Mouse (Mus musculus): Measurements from ENCODE around the gene Fam151b. TPM values are rescaled to one million over a fixed set of nuclear protein-coding genes. Genes with fewer than 3 reads are reported as not detected.

Gene Fam151b
- polyA plus RNA-seq, 1 experiment = 0.96 TPM

- no peak for TF ChIP-seq POLR2A (IDR thresholded peaks at IDR 0.05; ENCODE audit: low read depth, low read length)
- TF ChIP-seq CTCF (IDR thresholded peaks at IDR 0.05; ENCODE audit: extremely low read depth, insufficient read depth, insufficient read length, insufficient replicate concordance) = no peak
- Histone ChIP-seq H3K4me3 (ENCODE audit: extremely low read depth, insufficient read depth, insufficient read length) (no peak overlapping the region), H3K36me3 (ENCODE audit: control insufficient read depth, insufficient read depth, low read length) (peaks cover 18% of the 10 kb centered on the region), H3K27ac (ENCODE audit: insufficient read depth, low read length) (no peak overlapping the region), H3K4me1 (ENCODE audit: control insufficient read depth, insufficient read depth, insufficient read length) (no peaks in the 10 kb centered on the region), H3K27me3 (ENCODE audit: control insufficient read depth, insufficient read depth, low read length) (no peaks in the 10 kb centered on the region)
- DNase-seq (ENCODE audit: low read depth in 1 of 2, low spot score in 2 of 2) = no peak
- 93% methylated on average over 12 of the region's 12 CpGs for WGBS
Observed at GRCm38 (mm10) chr13:92504871-92505270, 21.1 kb upstream of the Fam151b start.

GRCm38 (mm10) chr13:92491923-92492322, 8.1 kb upstream of the Fam151b start:
- DNase-seq (ENCODE audit: low read depth in 1 of 2, low spot score in 2 of 2) = no peak
- TF ChIP-seq CTCF (IDR thresholded peaks at IDR 0.05; ENCODE audit: extremely low read depth, insufficient read depth, insufficient read length, insufficient replicate concordance) (no peak), POLR2A (IDR thresholded peaks at IDR 0.05; ENCODE audit: low read depth, low read length) (no peak)
- H3K36me3 ChIP-seq (ENCODE audit: control insufficient read depth, insufficient read depth, low read length) = peaks cover 10% of the 10 kb centered on the region
- no peak overlapping the region for H3K27ac ChIP-seq (ENCODE audit: insufficient read depth, low read length)
- no peak overlapping the region for H3K4me3 ChIP-seq (ENCODE audit: extremely low read depth, insufficient read depth, insufficient read length)
- 97% methylated on average over 1 of the region's 1 CpGs for WGBS
- no peaks in the 10 kb centered on the region for H3K27me3 ChIP-seq (ENCODE audit: control insufficient read depth, insufficient read depth, low read length)
- no peaks in the 10 kb centered on the region for H3K4me1 ChIP-seq (ENCODE audit: control insufficient read depth, insufficient read depth, insufficient read length)

- Histone ChIP-seq H3K27ac (ENCODE audit: insufficient read depth, low read length) (no peak overlapping the region), H3K27me3 (ENCODE audit: control insufficient read depth, insufficient read depth, low read length) (no peaks in the 10 kb centered on the region), H3K36me3 (ENCODE audit: control insufficient read depth, insufficient read depth, low read length) (peaks cover 10% of the 10 kb centered on the region), H3K4me3 (ENCODE audit: extremely low read depth, insufficient read depth, insufficient read length) (no peak overlapping the region), H3K4me1 (ENCODE audit: control insufficient read depth, insufficient read depth, insufficient read length) (no peaks in the 10 kb centered on the region)
- WGBS = 90% methylated on average over 4 of the region's 4 CpGs
- DNase-seq (ENCODE audit: low read depth in 1 of 2, low spot score in 2 of 2) = no peak
- TF ChIP-seq POLR2A (IDR thresholded peaks at IDR 0.05; ENCODE audit: low read depth, low read length) (no peak), CTCF (IDR thresholded peaks at IDR 0.05; ENCODE audit: extremely low read depth, insufficient read depth, insufficient read length, insufficient replicate concordance) (no peak)
Observed at GRCm38 (mm10) chr13:92490817-92491216, 7.0 kb upstream of the Fam151b start.

- 3% methylated on average over 3 of the region's 3 CpGs for WGBS
- H3K4me1 ChIP-seq (ENCODE audit: control insufficient read depth, insufficient read depth, insufficient read length) = no peaks in the 10 kb centered on the region
- H3K36me3 ChIP-seq (ENCODE audit: control insufficient read depth, insufficient read depth, low read length) = no peaks in the 10 kb centered on the region; the same call in 1 of the 2 replicates
- H3K27ac ChIP-seq (ENCODE audit: insufficient read depth, low read length) = no peak overlapping the region
- H3K27me3 ChIP-seq (ENCODE audit: control insufficient read depth, insufficient read depth, low read length) = no peaks in the 10 kb centered on the region
- TF ChIP-seq CTCF (IDR thresholded peaks at IDR 0.05; ENCODE audit: extremely low read depth, insufficient read depth, insufficient read length, insufficient replicate concordance) (peak; percentile 37; the same call in 1 of the 2 replicates), POLR2A (IDR thresholded peaks at IDR 0.05; ENCODE audit: low read depth, low read length) (no peak)
- peak; percentile 53 to 67 for DNase-seq (ENCODE audit: low read depth in 1 of 2, low spot score in 2 of 2)
- H3K4me3 ChIP-seq (ENCODE audit: extremely low read depth, insufficient read depth, insufficient read length) = peak overlapping the region; percentile 56; the same call in 1 of the 2 replicates
Observed at GRCm38 (mm10) chr13:92483348-92483747, 467 bp downstream of the Fam151b start.

DNA sequence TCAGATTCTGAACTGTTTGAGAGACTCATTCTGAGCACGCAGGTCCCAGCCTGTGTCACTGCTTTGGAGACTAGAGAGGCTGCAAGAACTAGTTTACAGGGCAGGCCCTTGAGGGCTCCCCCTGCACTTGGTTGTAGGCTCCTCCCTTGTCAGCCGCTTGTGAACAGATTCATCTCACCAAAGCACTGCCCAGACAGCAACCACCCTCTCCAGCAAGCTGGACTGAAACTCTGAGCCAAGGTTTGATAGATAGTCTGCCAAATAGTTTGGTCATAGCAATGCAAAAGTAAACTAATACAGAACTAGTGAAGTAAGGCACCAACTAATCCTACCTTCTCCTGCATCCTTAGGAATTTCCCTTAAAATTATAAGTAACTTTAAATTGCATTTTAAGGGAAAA, 13.7 kb downstream of the Fam151b start:
- H3K4me3 ChIP-seq (ENCODE audit: extremely low read depth, insufficient read depth, insufficient read length) = no peak overlapping the region
- WGBS = 86% methylated on average over 2 of the region's 2 CpGs
- no peaks in the 10 kb centered on the region for H3K36me3 ChIP-seq (ENCODE audit: control insufficient read depth, insufficient read depth, low read length)
- no peak for TF ChIP-seq CTCF (IDR thresholded peaks at IDR 0.05; ENCODE audit: extremely low read depth, insufficient read depth, insufficient read length, insufficient replicate concordance)
- no peak for TF ChIP-seq POLR2A (IDR thresholded peaks at IDR 0.05; ENCODE audit: low read depth, low read length)
- H3K4me1 ChIP-seq (ENCODE audit: control insufficient read depth, insufficient read depth, insufficient read length) = no peaks in the 10 kb centered on the region
- no peak overlapping the region for H3K27ac ChIP-seq (ENCODE audit: insufficient read depth, low read length)
- no peaks in the 10 kb centered on the region for H3K27me3 ChIP-seq (ENCODE audit: control insufficient read depth, insufficient read depth, low read length)
- no peak for DNase-seq (ENCODE audit: low read depth in 1 of 2, low spot score in 2 of 2)

DNA sequence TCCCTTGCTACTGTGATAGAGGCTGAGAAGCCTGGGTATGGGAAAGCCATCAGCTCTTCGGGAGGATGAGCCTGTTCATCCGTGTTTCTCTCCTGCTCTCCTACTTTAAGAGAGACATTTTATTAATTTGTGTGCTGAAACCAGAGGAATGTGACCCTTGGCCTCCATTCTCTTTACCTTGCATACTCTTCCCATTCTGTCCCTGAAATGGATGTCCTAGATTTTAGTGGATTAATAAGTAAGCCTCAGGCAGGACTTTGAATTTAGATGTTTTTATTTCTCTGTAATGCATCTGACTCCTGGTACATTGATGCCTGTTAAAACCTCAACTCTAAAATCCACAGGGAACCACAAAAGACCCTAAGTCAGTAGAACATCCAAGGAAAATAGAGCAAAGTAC, 14.4 kb downstream of the Fam151b start:
- Histone ChIP-seq H3K27me3 (ENCODE audit: control insufficient read depth, insufficient read depth, low read length) (no peaks in the 10 kb centered on the region), H3K36me3 (ENCODE audit: control insufficient read depth, insufficient read depth, low read length) (no peaks in the 10 kb centered on the region), H3K4me1 (ENCODE audit: control insufficient read depth, insufficient read depth, insufficient read length) (no peaks in the 10 kb centered on the region), H3K27ac (ENCODE audit: insufficient read depth, low read length) (no peak overlapping the region), H3K4me3 (ENCODE audit: extremely low read depth, insufficient read depth, insufficient read length) (no peak overlapping the region)
- 92% methylated on average over 2 of the region's 2 CpGs for WGBS
- DNase-seq (ENCODE audit: low read depth in 1 of 2, low spot score in 2 of 2) = no peak
- TF ChIP-seq CTCF (IDR thresholded peaks at IDR 0.05; ENCODE audit: extremely low read depth, insufficient read depth, insufficient read length, insufficient replicate concordance) (no peak), POLR2A (IDR thresholded peaks at IDR 0.05; ENCODE audit: low read depth, low read length) (no peak)

GRCm38 (mm10) chr13:92467891-92468290, 15.9 kb downstream of the Fam151b start:
- H3K4me1 ChIP-seq (ENCODE audit: control insufficient read depth, insufficient read depth, insufficient read length) = no peaks in the 10 kb centered on the region
- no peak for DNase-seq (ENCODE audit: low read depth in 1 of 2, low spot score in 2 of 2)
- H3K27me3 ChIP-seq (ENCODE audit: control insufficient read depth, insufficient read depth, low read length) = no peaks in the 10 kb centered on the region
- 91% methylated on average over 9 of the region's 9 CpGs for WGBS
- no peak overlapping the region for H3K27ac ChIP-seq (ENCODE audit: insufficient read depth, low read length)
- H3K4me3 ChIP-seq (ENCODE audit: extremely low read depth, insufficient read depth, insufficient read length) = no peak overlapping the region
- 0 out of 2 replicates have a peak, but pooled peaks cover 2% of the 10 kb centered on the region for H3K36me3 ChIP-seq (ENCODE audit: control insufficient read depth, insufficient read depth, low read length)
- TF ChIP-seq CTCF (IDR thresholded peaks at IDR 0.05; ENCODE audit: extremely low read depth, insufficient read depth, insufficient read length, insufficient replicate concordance) (no peak), POLR2A (IDR thresholded peaks at IDR 0.05; ENCODE audit: low read depth, low read length) (no peak)
